Mouse (Mus musculus) midbrain, embryonic 13.5 days (tissue): Measurements from ENCODE around the gene Adgrv1. TPM values are rescaled to one million over a fixed set of nuclear protein-coding genes. Genes with fewer than 3 reads are reported as not detected.
A peak's percentile ranks its signal among the peaks of the same experiment; 100 is the strongest.

Experiments
- ATAC-seq: fragments of 200-750 bp; cut with Nextera tagmentation; 2 replicates; pipeline ENCODE4 v1.8.0; 2017; ENCODE audit warnings: mild to moderate bottlenecking, moderate TSS enrichment, moderate library complexity
- H3K27ac ChIP-seq: fragments of 300-500 bp; sonication (generic); 2 replicates; pipeline ENCODE4 v1.5.1; 2015; ENCODE audit warnings: inconsistent platforms, mild to moderate bottlenecking, moderate library complexity
- H3K27me3 ChIP-seq: fragments of 300-500 bp; sonication (generic); 2 replicates; pipeline ENCODE4 v1.6.1; 2015; ENCODE audit warnings: mild to moderate bottlenecking, inconsistent platforms
- H3K36me3 ChIP-seq: fragments of 300-500 bp; sonication (generic); 2 replicates; pipeline ENCODE4 v1.6.1; 2015; ENCODE audit warnings: mild to moderate bottlenecking, inconsistent platforms
- H3K4me1 ChIP-seq: fragments of 300-500 bp; sonication (generic); replicated peaks from 2 replicates; pipeline ENCODE4 v1.6.1; 2015; ENCODE audit warnings: inconsistent platforms
- H3K4me2 ChIP-seq: fragments of 300-500 bp; sonication (generic); replicated peaks from 2 replicates; pipeline ENCODE4 v1.6.1; 2015; ENCODE audit warnings: moderate library complexity, mild to moderate bottlenecking, inconsistent platforms
- H3K4me3 ChIP-seq: fragments of 300-500 bp; sonication (generic); replicated peaks from 2 replicates; pipeline ENCODE4 v1.5.1; 2015; ENCODE audit warnings: mild to moderate bottlenecking, inconsistent platforms
- H3K9ac ChIP-seq: fragments of 300-500 bp; sonication (generic); replicated peaks from 2 replicates; pipeline ENCODE4 v1.6.1; 2015; ENCODE audit warnings: mild to moderate bottlenecking, inconsistent platforms
- H3K9me3 ChIP-seq: fragments of 300-500 bp; sonication (generic); 2 replicates; pipeline ENCODE4 v1.6.1; 2016; ENCODE audit warnings: mild to moderate bottlenecking, inconsistent platforms
- WGBS: fragments of 180-500 bp; shearing (Covaris S2); methylation state at CpG from one replicate; pipeline ENCODE4 v1.1.7; 2015; 5-methylcytosine and 5-hydroxymethylcytosine counted together
- polyA plus RNA-seq: library from polyadenylated mRNA; unstranded; fragments of >200 nt; fragmentation: Nextera tagmentation; extraction: Ambion mirVana; gene quantifications from 2 replicates; pipeline ENCODE4 v1.2.1, GENCODE M21; 2015

The Adgrv1 gene
- polyA plus RNA-seq, 1 experiment from 2014 or later, result 28.5 TPM

GRCm38 (mm10) chr13:81465794-81466193 is 167.2 kb downstream of the Adgrv1 start:
- Histone ChIP-seq H3K4me3 (no peak overlapping the region), H3K36me3 (peaks cover 7% of the 10 kb centered on the region; the same call in 1 of the 2 replicates), H3K4me2 (no peak overlapping the region), H3K4me1 (no peaks in the 10 kb centered on the region), H3K27ac (no peak overlapping the region), H3K27me3 (no peaks in the 10 kb centered on the region), H3K9me3 (no peaks in the 10 kb centered on the region), H3K9ac (no peak overlapping the region)
- WGBS, result 79% methylated on average over 3 of the region's 3 CpGs
- ATAC-seq, result no peak

GRCm38 (mm10) chr13:81449630-81450029 is 183.3 kb downstream of the Adgrv1 start:
- no peaks in the 10 kb centered on the region for H3K27me3 ChIP-seq
- H3K4me2 ChIP-seq, result no peak overlapping the region
- H3K9ac ChIP-seq, result no peak overlapping the region
- no peaks in the 10 kb centered on the region for H3K4me1 ChIP-seq
- no peaks in the 10 kb centered on the region for H3K9me3 ChIP-seq
- peaks cover 2% of the 10 kb centered on the region; the same call in 1 of the 2 replicates for H3K36me3 ChIP-seq
- peak; percentile 60; the same call in 1 of the 2 replicates for ATAC-seq
- no peak overlapping the region for H3K4me3 ChIP-seq
- WGBS, result 42% methylated on average over 4 of the region's 4 CpGs
- H3K27ac ChIP-seq, result no peak overlapping the region

GRCm38 (mm10) chr13:81449198-81449597 is 183.8 kb downstream of the Adgrv1 start:
- no peaks in the 10 kb centered on the region for H3K27me3 ChIP-seq
- no peak overlapping the region for H3K27ac ChIP-seq
- WGBS, result 92% methylated on average over 7 of the region's 7 CpGs
- peaks cover 2% of the 10 kb centered on the region; the same call in 1 of the 2 replicates for H3K36me3 ChIP-seq
- no peak overlapping the region for H3K4me3 ChIP-seq
- H3K9me3 ChIP-seq, result no peaks in the 10 kb centered on the region
- H3K9ac ChIP-seq, result no peak overlapping the region
- H3K4me2 ChIP-seq, result no peak overlapping the region
- H3K4me1 ChIP-seq, result no peaks in the 10 kb centered on the region
- 0 out of 2 replicates have a peak, but pooled peaks have one; percentile 53 for ATAC-seq

GRCm38 (mm10) chr13:81441412-81441811 is 191.5 kb downstream of the Adgrv1 start:
- H3K4me3 ChIP-seq, result no peak overlapping the region
- H3K27ac ChIP-seq, result no peak overlapping the region
- no peak overlapping the region for H3K9ac ChIP-seq
- H3K27me3 ChIP-seq, result no peaks in the 10 kb centered on the region
- H3K4me1 ChIP-seq, result no peaks in the 10 kb centered on the region
- H3K9me3 ChIP-seq, result no peaks in the 10 kb centered on the region
- no peak overlapping the region for H3K4me2 ChIP-seq
- ATAC-seq, result no peak
- peaks cover 6% of the 10 kb centered on the region; the same call in 1 of the 2 replicates for H3K36me3 ChIP-seq
- WGBS, result 90% methylated on average over 3 of the region's 3 CpGs

- H3K4me3 ChIP-seq, result no peak overlapping the region
- 52% methylated on average over 12 of the region's 12 CpGs for WGBS
- no peak overlapping the region for H3K4me2 ChIP-seq
- peak; percentile 70; the same call in 1 of the 2 replicates for ATAC-seq
- no peak overlapping the region for H3K27ac ChIP-seq
- no peaks in the 10 kb centered on the region for H3K4me1 ChIP-seq
- H3K9me3 ChIP-seq, result no peaks in the 10 kb centered on the region
- no peak overlapping the region for H3K9ac ChIP-seq
- H3K36me3 ChIP-seq, result peaks cover 11% of the 10 kb centered on the region
- H3K27me3 ChIP-seq, result no peaks in the 10 kb centered on the region
Measured at GRCm38 (mm10) chr13:81439390-81440025, 193.4 kb downstream of the Adgrv1 start.

GRCm38 (mm10) chr13:81437088-81437487 is 195.9 kb downstream of the Adgrv1 start:
- Histone ChIP-seq H3K27me3 (no peaks in the 10 kb centered on the region), H3K36me3 (peaks cover 24% of the 10 kb centered on the region), H3K4me1 (no peaks in the 10 kb centered on the region), H3K4me3 (no peak overlapping the region), H3K27ac (no peak overlapping the region), H3K9ac (no peak overlapping the region), H3K9me3 (no peaks in the 10 kb centered on the region), H3K4me2 (no peak overlapping the region)
- 86% methylated on average over 8 of the region's 8 CpGs for WGBS
- no peak for ATAC-seq

GRCm38 (mm10) chr13:81426896-81427755 is 205.8 kb downstream of the Adgrv1 start:
- Histone ChIP-seq H3K9me3 (no peaks in the 10 kb centered on the region), H3K9ac (no peak overlapping the region), H3K4me2 (no peak overlapping the region), H3K27ac (no peak overlapping the region), H3K4me1 (no peaks in the 10 kb centered on the region), H3K4me3 (no peak overlapping the region), H3K36me3 (peaks cover 3% of the 10 kb centered on the region; the same call in 1 of the 2 replicates), H3K27me3 (no peaks in the 10 kb centered on the region)
- ATAC-seq, result peak; percentile 40; the same call in 1 of the 2 replicates
- WGBS, result 77% methylated on average over 15 of the region's 15 CpGs

GRCm38 (mm10) chr13:81425111-81425510 is 207.8 kb downstream of the Adgrv1 start:
- WGBS, result 83% methylated on average over 6 of the region's 6 CpGs
- no peak overlapping the region for H3K4me2 ChIP-seq
- no peak for ATAC-seq
- no peak overlapping the region for H3K9ac ChIP-seq
- H3K27me3 ChIP-seq, result no peaks in the 10 kb centered on the region
- H3K4me1 ChIP-seq, result no peaks in the 10 kb centered on the region
- no peak overlapping the region for H3K27ac ChIP-seq
- H3K9me3 ChIP-seq, result no peaks in the 10 kb centered on the region
- H3K36me3 ChIP-seq, result peaks cover 3% of the 10 kb centered on the region; the same call in 1 of the 2 replicates
- H3K4me3 ChIP-seq, result no peak overlapping the region

- no peaks in the 10 kb centered on the region for H3K9me3 ChIP-seq
- no peak overlapping the region for H3K4me2 ChIP-seq
- no peak for ATAC-seq
- H3K36me3 ChIP-seq, result peaks cover 11% of the 10 kb centered on the region
- H3K9ac ChIP-seq, result no peak overlapping the region
- no peak overlapping the region for H3K27ac ChIP-seq
- no peaks in the 10 kb centered on the region for H3K27me3 ChIP-seq
- 68% methylated on average over 4 of the region's 4 CpGs for WGBS
- no peak overlapping the region for H3K4me3 ChIP-seq
- H3K4me1 ChIP-seq, result no peaks in the 10 kb centered on the region
Measured at GRCm38 (mm10) chr13:81424002-81424401, 209.0 kb downstream of the Adgrv1 start.

- H3K27me3 ChIP-seq, result no peaks in the 10 kb centered on the region
- no peaks in the 10 kb centered on the region for H3K4me1 ChIP-seq
- ATAC-seq, result no peak
- H3K4me2 ChIP-seq, result no peak overlapping the region
- no peak overlapping the region for H3K27ac ChIP-seq
- H3K9me3 ChIP-seq, result no peaks in the 10 kb centered on the region
- H3K9ac ChIP-seq, result no peak overlapping the region
- WGBS, result 86% methylated on average over 1 of the region's 1 CpGs
- no peak overlapping the region for H3K4me3 ChIP-seq
- H3K36me3 ChIP-seq, result no peaks in the 10 kb centered on the region
Measured at GRCm38 (mm10) chr13:81407881-81408460, 225.0 kb downstream of the Adgrv1 start.

GRCm38 (mm10) chr13:81402826-81403225 is 230.1 kb downstream of the Adgrv1 start:
- H3K4me1 ChIP-seq, result no peaks in the 10 kb centered on the region
- no peaks in the 10 kb centered on the region for H3K27me3 ChIP-seq
- H3K9ac ChIP-seq, result no peak overlapping the region
- ATAC-seq, result no peak
- H3K4me3 ChIP-seq, result no peak overlapping the region
- no peaks in the 10 kb centered on the region for H3K36me3 ChIP-seq
- no peaks in the 10 kb centered on the region for H3K9me3 ChIP-seq
- no peak overlapping the region for H3K27ac ChIP-seq
- WGBS, result 90% methylated on average over 3 of the region's 3 CpGs
- H3K4me2 ChIP-seq, result no peak overlapping the region

GRCm38 (mm10) chr13:81402191-81402590 is 230.8 kb downstream of the Adgrv1 start:
- 51% methylated on average over 2 of the region's 2 CpGs for WGBS
- H3K27me3 ChIP-seq, result no peaks in the 10 kb centered on the region
- no peaks in the 10 kb centered on the region for H3K9me3 ChIP-seq
- ATAC-seq, result no peak
- no peak overlapping the region for H3K9ac ChIP-seq
- peaks cover 1% of the 10 kb centered on the region; the same call in 1 of the 2 replicates for H3K36me3 ChIP-seq
- no peak overlapping the region for H3K4me2 ChIP-seq
- H3K4me3 ChIP-seq, result no peak overlapping the region
- H3K27ac ChIP-seq, result no peak overlapping the region
- H3K4me1 ChIP-seq, result no peaks in the 10 kb centered on the region
